Mouse (Mus musculus): Measurements from ENCODE around the gene Kcnj15.

Gene Kcnj15

GRCm38 (mm10) chr16:95257266-95257894 is at the start of gene Kcnj15:
Gene Kcnj15, plus strand, starts transcription at chr16:95257558.
- no peak for DNase-seq (ENCODE audit: low read depth, low spot score)

- DNase-seq (ENCODE audit: low read depth, low spot score), result no peak
Observed at GRCm38 (mm10) chr16:95208243-95208642, 49.1 kb upstream of the Kcnj15 start.

- DNase-seq (ENCODE audit: low read depth, low spot score), result no peak
Observed at GRCm38 (mm10) chr16:95209011-95209466, 48.3 kb upstream of the Kcnj15 start.

GRCm38 (mm10) chr16:95214251-95215197 is 42.8 kb upstream of the Kcnj15 start:
- no peak for DNase-seq (ENCODE audit: low read depth, low spot score)

GRCm38 (mm10) chr16:95215782-95216181 is 41.6 kb upstream of the Kcnj15 start:
- no peak for DNase-seq (ENCODE audit: low read depth, low spot score)

GRCm38 (mm10) chr16:95216346-95216745 is 41.0 kb upstream of the Kcnj15 start:
- DNase-seq (ENCODE audit: low read depth, low spot score), result no peak

- DNase-seq (ENCODE audit: low read depth, low spot score), result no peak
Observed at GRCm38 (mm10) chr16:95216824-95217223, 40.5 kb upstream of the Kcnj15 start.

- DNase-seq (ENCODE audit: low read depth, low spot score), result no peak
Observed at GRCm38 (mm10) chr16:95218783-95219182, 38.6 kb upstream of the Kcnj15 start.

- DNase-seq (ENCODE audit: low read depth, low spot score), result no peak
Observed at GRCm38 (mm10) chr16:95219459-95219858, 37.9 kb upstream of the Kcnj15 start.

- no peak for DNase-seq (ENCODE audit: low read depth, low spot score)
Observed at GRCm38 (mm10) chr16:95221051-95221450, 36.3 kb upstream of the Kcnj15 start.

GRCm38 (mm10) chr16:95222026-95222718 is 35.2 kb upstream of the Kcnj15 start:
- DNase-seq (ENCODE audit: low read depth, low spot score), result no peak

- DNase-seq (ENCODE audit: low read depth, low spot score), result no peak
Observed at GRCm38 (mm10) chr16:95223435-95223834, 33.9 kb upstream of the Kcnj15 start.

GRCm38 (mm10) chr16:95225285-95225684 is 32.1 kb upstream of the Kcnj15 start:
- no peak for DNase-seq (ENCODE audit: low read depth, low spot score)

- no peak for DNase-seq (ENCODE audit: low read depth, low spot score)
Observed at GRCm38 (mm10) chr16:95231768-95232167, 25.6 kb upstream of the Kcnj15 start.

- no peak for DNase-seq (ENCODE audit: low read depth, low spot score)
Observed at GRCm38 (mm10) chr16:95234891-95235548, 22.3 kb upstream of the Kcnj15 start.

GRCm38 (mm10) chr16:95239209-95239925 is 18.0 kb upstream of the Kcnj15 start:
- no peak for DNase-seq (ENCODE audit: low read depth, low spot score)

GRCm38 (mm10) chr16:95240688-95241087 is 16.7 kb upstream of the Kcnj15 start:
- DNase-seq (ENCODE audit: low read depth, low spot score), result no peak

- DNase-seq (ENCODE audit: low read depth, low spot score), result no peak
Observed at GRCm38 (mm10) chr16:95241581-95241980, 15.8 kb upstream of the Kcnj15 start.

GRCm38 (mm10) chr16:95242114-95242513 is 15.2 kb upstream of the Kcnj15 start:
- no peak for DNase-seq (ENCODE audit: low read depth, low spot score)

- DNase-seq (ENCODE audit: low read depth, low spot score), result no peak
Observed at GRCm38 (mm10) chr16:95243401-95243800, 14.0 kb upstream of the Kcnj15 start.

Measured in ES-CJ7 (cell line).